Mouse (Mus musculus) neutrophil, adult 65 days (primary cell): ENCODE measurements around the gene Olig3. TPM values are rescaled to one million over a fixed set of nuclear protein-coding genes. Genes with fewer than 3 reads are reported as not detected.

Experiments
- total RNA-seq: library from RNA; stranded (reverse); gene quantifications from 2 replicates; pipeline ENCODE4 v1.2.4, GENCODE M21; 2023

Olig3 gene
- total RNA-seq, result not detected in 2 replicates

DNA sequence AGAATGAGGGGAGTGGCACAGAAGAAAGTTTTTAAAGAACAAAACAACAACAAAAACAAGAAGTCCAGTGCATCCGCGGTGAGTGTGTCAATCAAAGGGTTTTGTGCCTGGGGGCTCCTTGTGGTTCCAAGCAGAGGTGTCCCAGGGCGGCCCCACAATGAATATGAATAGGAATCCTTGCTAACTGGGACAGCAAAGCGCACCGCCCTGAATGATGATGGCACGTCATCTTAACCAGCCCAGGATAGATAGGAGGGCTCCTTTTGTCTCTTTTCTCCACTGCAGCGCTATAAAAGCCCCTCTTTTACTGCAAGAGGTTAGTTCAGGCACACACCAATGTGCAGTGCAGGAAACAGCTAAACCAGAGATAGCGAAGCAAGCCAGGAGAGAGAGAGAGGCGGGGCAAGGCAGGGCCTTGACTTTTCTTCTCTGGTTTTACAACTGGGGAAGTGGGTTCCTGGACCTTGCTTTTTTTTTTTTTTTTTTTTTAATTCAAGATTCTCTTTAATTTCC is at the start of gene Olig3:
Gene Olig3, plus strand, starts transcription at position 463 of the 513 bp plus-strand sequence.

Other genes with a start within 250 kb of the Olig3 start
- gene Ifngr1, start 235.4 kb downstream of the Olig3 start, total RNA-seq, result 140 and 152 TPM in 2 replicates